Mouse (Mus musculus): ENCODE data around the gene Kpna6. TPM values are rescaled to one million over a fixed set of nuclear protein-coding genes. Genes with fewer than 3 reads are reported as not detected.

Kpna6 gene
- polyA plus RNA-seq, 1 experiment from 2014 or later, result 16.1 TPM

GRCm38 (mm10) chr4:129695815-129696157 lies 23.2 kb upstream of the Kpna6 start:
- Histone ChIP-seq H3K4me2 (peak overlapping the region; percentile 68), H3K4me1 (peaks cover 16% of the 10 kb centered on the region), H3K9ac (peak overlapping the region; percentile 81), H3K36me3 (peaks cover 35% of the 10 kb centered on the region), H3K9me3 (no peaks in the 10 kb centered on the region), H3K27me3 (no peaks in the 10 kb centered on the region), H3K27ac (peak overlapping the region; percentile 95), H3K4me3 (peak overlapping the region; percentile 66)
- WGBS, result 26% methylated on average over 6 of the region's 6 CpGs
- ATAC-seq (ENCODE audit: insufficient number of reproducible peaks, insufficient read depth, low FRiP score, low TSS enrichment, low read depth), result no peak

GRCm38 (mm10) chr4:129684531-129684930 lies 12.0 kb upstream of the Kpna6 start:
- Histone ChIP-seq H3K4me1 (no peaks in the 10 kb centered on the region), H3K4me2 (no peak overlapping the region), H3K27ac (no peak overlapping the region), H3K9me3 (no peaks in the 10 kb centered on the region), H3K36me3 (peaks cover 93% of the 10 kb centered on the region), H3K9ac (no peak overlapping the region), H3K27me3 (no peaks in the 10 kb centered on the region), H3K4me3 (no peak overlapping the region)
- 96% methylated on average over 6 of the region's 6 CpGs for WGBS
- no peak for ATAC-seq (ENCODE audit: insufficient number of reproducible peaks, insufficient read depth, low FRiP score, low TSS enrichment, low read depth)

- H3K27ac ChIP-seq, result no peak overlapping the region
- no peak overlapping the region for H3K4me3 ChIP-seq
- WGBS, result 87% methylated on average over 11 of the region's 11 CpGs
- no peaks in the 10 kb centered on the region for H3K4me1 ChIP-seq
- H3K27me3 ChIP-seq, result no peaks in the 10 kb centered on the region
- no peak overlapping the region for H3K9ac ChIP-seq
- H3K4me2 ChIP-seq, result no peak overlapping the region
- no peaks in the 10 kb centered on the region for H3K9me3 ChIP-seq
- ATAC-seq (ENCODE audit: insufficient number of reproducible peaks, insufficient read depth, low FRiP score, low TSS enrichment, low read depth), result no peak
- peaks cover 93% of the 10 kb centered on the region for H3K36me3 ChIP-seq
These were observed 11.4 kb upstream of the Kpna6 start for GRCm38 (mm10) chr4:129683901-129684493.

GRCm38 (mm10) chr4:129681837-129682236 lies 9.3 kb upstream of the Kpna6 start:
- Histone ChIP-seq H3K36me3 (peaks cover 94% of the 10 kb centered on the region), H3K4me1 (no peaks in the 10 kb centered on the region), H3K4me2 (no peak overlapping the region), H3K27me3 (no peaks in the 10 kb centered on the region), H3K9ac (no peak overlapping the region), H3K4me3 (no peak overlapping the region), H3K9me3 (no peaks in the 10 kb centered on the region), H3K27ac (no peak overlapping the region)
- ATAC-seq (ENCODE audit: insufficient number of reproducible peaks, insufficient read depth, low FRiP score, low TSS enrichment, low read depth), result no peak
- 94% methylated on average over 11 of the region's 11 CpGs for WGBS

GRCm38 (mm10) chr4:129672878-129673449 lies 397 bp upstream of the Kpna6 start:
- Histone ChIP-seq H3K4me1 (peaks cover 12% of the 10 kb centered on the region), H3K9me3 (no peaks in the 10 kb centered on the region), H3K4me3 (peak overlapping the region; percentile 100), H3K4me2 (peak overlapping the region; percentile 68), H3K27me3 (no peaks in the 10 kb centered on the region), H3K36me3 (peaks cover 33% of the 10 kb centered on the region), H3K9ac (peak overlapping the region; percentile 99), H3K27ac (peak overlapping the region; percentile 96)
- WGBS, result 8% methylated on average over 10 of the region's 10 CpGs
- no peak for ATAC-seq (ENCODE audit: insufficient number of reproducible peaks, insufficient read depth, low FRiP score, low TSS enrichment, low read depth)

- H3K9me3 ChIP-seq, result no peaks in the 10 kb centered on the region
- ATAC-seq (ENCODE audit: insufficient number of reproducible peaks, insufficient read depth, low FRiP score, low TSS enrichment, low read depth), result no peak
- peaks cover 12% of the 10 kb centered on the region for H3K4me1 ChIP-seq
- peak overlapping the region; percentile 100 for H3K4me3 ChIP-seq
- no peaks in the 10 kb centered on the region for H3K27me3 ChIP-seq
- H3K36me3 ChIP-seq, result peaks cover 28% of the 10 kb centered on the region
- peak overlapping the region; percentile 99 for H3K9ac ChIP-seq
- WGBS, result 7% methylated on average over 12 of the region's 12 CpGs
- H3K27ac ChIP-seq, result peak overlapping the region; percentile 96
- peak overlapping the region; percentile 68 for H3K4me2 ChIP-seq
These were observed 980 bp downstream of the Kpna6 start for GRCm38 (mm10) chr4:129671491-129672082.

GRCm38 (mm10) chr4:129662255-129662813 lies 10.2 kb downstream of the Kpna6 start:
- 81% methylated on average over 3 of the region's 3 CpGs for WGBS
- H3K36me3 ChIP-seq, result peaks cover 65% of the 10 kb centered on the region
- no peaks in the 10 kb centered on the region for H3K27me3 ChIP-seq
- no peak overlapping the region for H3K27ac ChIP-seq
- H3K4me1 ChIP-seq, result no peaks in the 10 kb centered on the region
- no peak overlapping the region for H3K4me2 ChIP-seq
- no peaks in the 10 kb centered on the region for H3K9me3 ChIP-seq
- ATAC-seq (ENCODE audit: insufficient number of reproducible peaks, insufficient read depth, low FRiP score, low TSS enrichment, low read depth), result no peak
- no peak overlapping the region for H3K9ac ChIP-seq
- no peak overlapping the region for H3K4me3 ChIP-seq

GRCm38 (mm10) chr4:129661584-129661983 lies 11.0 kb downstream of the Kpna6 start:
- Histone ChIP-seq H3K9ac (no peak overlapping the region), H3K27me3 (no peaks in the 10 kb centered on the region), H3K36me3 (peaks cover 65% of the 10 kb centered on the region), H3K9me3 (no peaks in the 10 kb centered on the region), H3K4me3 (no peak overlapping the region), H3K4me1 (no peaks in the 10 kb centered on the region), H3K27ac (no peak overlapping the region), H3K4me2 (no peak overlapping the region)
- WGBS, result 94% methylated on average over 3 of the region's 3 CpGs
- ATAC-seq (ENCODE audit: insufficient number of reproducible peaks, insufficient read depth, low FRiP score, low TSS enrichment, low read depth), result no peak

- H3K9me3 ChIP-seq, result no peaks in the 10 kb centered on the region
- no peak overlapping the region for H3K9ac ChIP-seq
- no peaks in the 10 kb centered on the region for H3K4me1 ChIP-seq
- H3K27me3 ChIP-seq, result no peaks in the 10 kb centered on the region
- no peak overlapping the region for H3K4me2 ChIP-seq
- ATAC-seq (ENCODE audit: insufficient number of reproducible peaks, insufficient read depth, low FRiP score, low TSS enrichment, low read depth), result no peak
- H3K27ac ChIP-seq, result no peak overlapping the region; the same call in 1 of the 2 replicates
- H3K4me3 ChIP-seq, result no peak overlapping the region
- 89% methylated on average over 14 of the region's 14 CpGs for WGBS
- H3K36me3 ChIP-seq, result peaks cover 95% of the 10 kb centered on the region
These were observed 17.8 kb downstream of the Kpna6 start for GRCm38 (mm10) chr4:129654770-129655169.

GRCm38 (mm10) chr4:129650359-129650758 lies 22.2 kb downstream of the Kpna6 start:
- Histone ChIP-seq H3K27me3 (no peaks in the 10 kb centered on the region), H3K9me3 (no peaks in the 10 kb centered on the region), H3K4me1 (no peaks in the 10 kb centered on the region), H3K4me2 (no peak overlapping the region), H3K27ac (no peak overlapping the region), H3K4me3 (no peak overlapping the region), H3K9ac (no peak overlapping the region), H3K36me3 (peaks cover 98% of the 10 kb centered on the region)
- WGBS, result 92% methylated on average over 8 of the region's 8 CpGs
- ATAC-seq (ENCODE audit: insufficient number of reproducible peaks, insufficient read depth, low FRiP score, low TSS enrichment, low read depth), result no peak

GRCm38 (mm10) chr4:129648656-129649055 lies 23.9 kb downstream of the Kpna6 start:
- H3K4me2 ChIP-seq, result no peak overlapping the region
- no peak overlapping the region for H3K4me3 ChIP-seq
- 74% methylated on average over 1 of the region's 1 CpGs for WGBS
- H3K4me1 ChIP-seq, result no peaks in the 10 kb centered on the region
- H3K9ac ChIP-seq, result no peak overlapping the region
- peaks cover 94% of the 10 kb centered on the region for H3K36me3 ChIP-seq
- no peaks in the 10 kb centered on the region for H3K9me3 ChIP-seq
- no peaks in the 10 kb centered on the region for H3K27me3 ChIP-seq
- no peak for ATAC-seq (ENCODE audit: insufficient number of reproducible peaks, insufficient read depth, low FRiP score, low TSS enrichment, low read depth)
- no peak overlapping the region for H3K27ac ChIP-seq

GRCm38 (mm10) chr4:129645204-129645603 lies 27.4 kb downstream of the Kpna6 start:
- peaks cover 9% of the 10 kb centered on the region for H3K4me1 ChIP-seq
- WGBS, result 90% methylated on average over 6 of the region's 6 CpGs
- no peak overlapping the region for H3K4me3 ChIP-seq
- H3K4me2 ChIP-seq, result no peak overlapping the region
- no peaks in the 10 kb centered on the region for H3K27me3 ChIP-seq
- H3K36me3 ChIP-seq, result peaks cover 67% of the 10 kb centered on the region
- H3K27ac ChIP-seq, result no peak overlapping the region
- H3K9me3 ChIP-seq, result no peaks in the 10 kb centered on the region
- no peak overlapping the region for H3K9ac ChIP-seq
- no peak for ATAC-seq (ENCODE audit: insufficient number of reproducible peaks, insufficient read depth, low FRiP score, low TSS enrichment, low read depth)
